Mouse (Mus musculus) kidney, adult 2 months (tissue): Measurements from ENCODE around the gene Olfr20.

Source experiments
- CTCF ChIP-seq: fragments of 200-500 bp; conservative IDR thresholded peaks from 2 replicates; pipeline ENCODE4 v1.5.1; 2011; ENCODE audit warnings: low read depth, mild to moderate bottlenecking, control low read depth, low read length, moderate library complexity, mixed read lengths; ENCODE audit not compliant: insufficient read depth, insufficient read length
- POLR2A ChIP-seq: fragments of 200-500 bp; IDR thresholded peaks from one replicate; pipeline ENCODE4 v1.6.1; 2011; ENCODE audit warnings: low read depth, low read length, control low read depth

DNA sequence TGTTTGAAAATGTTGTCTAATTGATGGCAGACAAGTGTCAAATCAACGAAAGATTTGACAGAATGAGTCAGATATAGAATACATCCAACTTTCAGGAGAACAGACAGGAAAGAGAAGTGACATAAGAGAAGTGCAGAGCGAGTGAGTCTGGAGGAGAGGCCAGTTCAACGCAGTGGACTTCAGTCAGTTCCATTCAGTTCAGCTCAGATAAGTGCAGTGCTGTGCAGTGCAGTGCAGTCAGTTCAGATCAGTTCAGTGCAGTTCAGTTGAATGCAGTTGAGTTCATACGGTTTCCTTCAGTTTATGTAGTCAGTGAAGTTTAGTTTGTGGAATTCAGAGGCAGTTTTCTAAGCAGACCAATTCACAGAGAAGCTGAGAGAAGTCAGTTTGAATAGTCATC, 13.7 kb upstream of the Olfr20 start:
- TF ChIP-seq CTCF: no peak
- no peak for TF ChIP-seq POLR2A
